Mouse (Mus musculus) adrenal gland, postnatal 36 days (tissue): ENCODE results near the gene Ankrd28. TPM values are rescaled to one million over a fixed set of nuclear protein-coding genes. Genes with fewer than 3 reads are reported as not detected.
"Not testable (repeated sequence)": the region's sequence is repeated elsewhere in the genome, so short reads cannot be mapped to it uniquely, and the experiment has no call there.

Experiments
- DNase-seq, 2 experiments: peaks; one replicate each; pipeline ENCODE4 v3.0.0; 2021; ENCODE audit warnings: mixed read lengths in 1 of 2
- long read RNA-seq, 2 experiments: library from polyadenylated mRNA; stranded (forward); transcript quantifications; one replicate each; pipeline ENCODE4 v2.0.0; 2021; ENCODE audit warnings: borderline sequencing depth in 2 of 2
- total RNA-seq, 2 experiments: library from RNA; stranded (reverse); gene quantifications; 2 replicates each; pipeline ENCODE4 v1.2.3; 2021

Gene Ankrd28
- total RNA-seq = 10 to 100 TPM; 17.0 to 27.0 TPM
- long read RNA-seq, experiment 1, partial matches to known transcripts = 1 of 2 reads
- long read RNA-seq, experiment 1, other reads (novel, unspliced or antisense) = 1 of 2 reads
- long read RNA-seq, experiment 2, full-length matches to known transcripts = 2 of 4 reads
- long read RNA-seq, experiment 2, partial matches to known transcripts = 1 of 4 reads
- long read RNA-seq, experiment 2, other reads (novel, unspliced or antisense) = 1 of 4 reads

DNA sequence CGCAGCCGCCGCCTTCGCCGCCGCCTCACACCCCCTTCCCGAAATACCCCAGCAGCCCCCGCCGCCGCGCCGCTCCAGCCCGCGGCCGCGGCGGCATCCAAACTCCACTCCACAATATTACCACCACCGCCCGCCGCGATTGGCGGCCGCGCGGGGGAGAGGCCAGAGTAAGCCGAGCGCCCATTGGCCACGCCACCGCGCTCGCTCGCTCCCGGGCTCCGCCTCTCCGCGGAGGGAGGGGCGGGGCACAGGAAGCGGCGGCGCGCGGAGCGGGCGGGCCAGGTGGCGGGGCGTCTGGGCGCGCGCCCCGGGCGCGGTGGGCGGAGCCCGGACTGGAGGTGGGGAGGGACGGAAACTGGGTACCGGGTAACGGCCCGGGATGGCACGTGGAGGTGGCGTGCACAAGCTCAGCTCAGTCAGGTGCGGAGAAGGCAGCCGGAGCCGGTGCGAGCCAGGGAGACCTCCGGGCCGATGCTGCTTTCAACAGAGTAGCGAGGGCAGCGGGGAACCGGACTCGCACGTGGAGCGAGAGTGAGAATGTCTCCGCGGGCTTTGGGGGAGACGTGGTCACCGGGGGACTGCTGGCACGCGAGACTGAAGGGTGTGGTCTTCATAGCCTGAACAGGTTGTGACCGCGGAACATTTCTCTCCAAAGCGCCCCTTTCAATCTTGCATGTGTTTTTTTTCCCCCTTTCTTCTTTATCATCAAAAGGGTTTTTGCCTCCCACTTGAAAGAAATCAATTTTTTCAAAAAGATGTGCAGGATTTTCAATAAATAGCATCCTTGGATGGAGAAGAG, at the start of gene Ankrd28:
TSS of gene Ankrd28 (minus strand) at position 81 of the 799 bp plus-strand sequence.
- peak; percentile 97 to 99 for DNase-seq

DNA sequence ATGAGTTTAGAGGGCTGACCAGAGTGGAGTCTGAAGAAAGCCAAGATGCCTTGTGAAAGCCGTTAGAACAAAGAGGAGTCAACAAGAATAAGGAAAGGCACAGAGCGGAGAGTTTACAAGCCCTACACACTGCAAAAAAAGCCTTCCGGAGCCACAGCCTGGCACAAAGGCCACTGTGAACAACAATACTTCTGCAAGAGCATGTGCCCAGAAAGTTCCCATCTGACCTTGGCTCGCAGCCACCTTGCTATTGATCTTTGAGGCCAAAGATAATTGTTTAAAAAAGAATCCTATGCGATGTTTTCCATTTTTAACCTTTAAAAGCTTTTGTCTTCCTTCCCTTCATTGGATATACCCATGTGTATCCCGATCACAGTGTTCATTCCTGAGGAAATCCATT, 49.0 kb upstream of the Ankrd28 start:
- DNase-seq = peak; percentile 60 to 63

DNA sequence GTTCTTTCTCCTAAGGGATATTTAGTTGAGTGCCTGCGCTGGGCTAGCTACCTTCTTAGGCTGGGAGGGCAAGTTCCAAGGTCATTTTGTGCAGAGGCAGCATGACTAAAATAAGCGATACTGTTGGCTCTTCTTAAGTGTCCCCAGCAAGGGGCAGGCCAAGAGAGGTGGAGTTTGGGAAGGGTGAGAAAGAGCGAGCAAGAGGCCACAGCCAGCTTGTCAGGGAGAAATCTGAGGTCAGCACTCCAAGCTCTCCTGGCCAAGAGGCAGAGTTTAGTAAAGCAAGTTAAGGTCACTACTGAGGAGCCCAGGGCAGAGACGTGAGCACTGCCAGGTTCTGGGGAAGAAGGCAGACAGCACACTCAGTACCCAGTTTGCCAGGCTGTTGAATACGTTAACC, 41.7 kb upstream of the Ankrd28 start:
- DNase-seq = peak; percentile 39 to 45

DNA sequence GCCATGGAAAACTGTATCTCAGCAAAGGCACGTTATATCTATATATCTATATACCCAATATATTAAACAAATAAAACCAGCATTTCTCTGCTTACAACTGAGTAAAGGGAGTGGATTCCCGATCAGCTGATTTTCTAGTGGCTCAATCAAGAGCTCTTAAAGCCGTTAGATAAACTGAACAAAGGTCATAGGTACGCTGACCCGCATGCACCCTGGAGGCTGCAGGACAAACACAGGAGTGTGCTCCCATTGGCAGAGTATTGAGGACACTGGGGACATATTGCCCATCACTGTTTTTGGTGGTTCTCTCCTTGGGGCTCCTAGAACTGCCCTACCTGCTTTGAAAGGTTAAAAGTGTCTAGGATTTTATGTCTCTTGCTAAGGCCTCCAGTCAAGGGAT, 40.0 kb upstream of the Ankrd28 start:
- DNase-seq = no peak

DNA sequence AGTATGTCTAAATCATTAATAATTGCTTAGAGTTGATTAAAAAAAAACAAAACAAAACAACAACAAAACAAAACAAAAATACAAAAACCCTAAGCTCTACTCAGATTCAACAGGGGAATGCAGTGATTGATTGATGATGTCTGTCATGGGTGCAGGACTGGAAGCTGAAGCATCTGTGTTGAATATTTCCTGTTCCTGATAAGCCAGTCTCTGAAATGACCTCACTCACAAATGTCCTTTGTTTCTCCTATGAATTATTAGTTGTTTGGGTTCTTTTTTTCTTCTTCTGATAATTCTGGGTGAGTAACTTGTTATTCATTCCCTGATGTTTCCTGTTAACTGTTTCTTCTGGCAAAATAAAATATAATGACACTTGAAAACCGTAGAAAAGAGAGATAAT, 38.1 kb upstream of the Ankrd28 start:
- DNase-seq = no peak

DNA sequence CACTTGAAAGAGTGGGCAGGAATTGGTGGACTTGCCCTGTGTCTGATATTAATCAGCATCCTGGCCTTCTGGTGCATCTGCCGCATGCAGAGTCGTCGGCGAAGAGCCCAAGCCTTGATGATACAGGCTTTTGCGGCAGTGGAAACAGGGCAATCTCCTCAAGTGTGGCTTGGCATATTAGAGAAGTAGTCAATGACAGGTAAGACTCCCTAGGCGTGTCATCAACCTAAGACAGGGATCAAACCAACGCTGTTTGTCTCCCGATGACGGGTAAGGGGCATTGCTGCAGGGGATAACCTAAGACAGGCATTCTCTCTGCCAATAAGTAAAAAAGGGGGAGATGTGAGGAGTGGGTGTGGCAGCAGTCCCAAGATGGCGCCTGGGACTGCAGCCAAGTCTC, 35.9 kb upstream of the Ankrd28 start:
- not testable (repeated sequence) for DNase-seq

DNA sequence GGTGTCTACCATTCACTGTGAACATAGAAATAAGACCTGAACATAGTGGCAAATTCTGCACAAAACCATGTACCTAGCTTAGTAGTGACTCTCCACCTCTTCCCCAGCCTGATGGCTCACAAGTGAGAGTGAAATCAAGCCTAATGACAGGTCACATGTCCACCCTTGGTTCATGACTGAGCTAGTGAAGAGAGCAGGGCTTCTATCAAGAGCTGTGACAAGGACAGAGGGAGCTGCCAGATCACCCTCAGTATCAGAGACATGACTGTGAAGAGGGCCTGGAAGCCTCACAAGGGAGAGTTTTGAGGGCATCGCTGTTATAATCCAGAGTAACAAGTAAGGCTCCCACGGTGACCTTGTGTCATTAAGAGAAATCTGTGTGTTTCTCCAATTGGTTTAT, 28.2 kb upstream of the Ankrd28 start:
- DNase-seq = no peak

DNA sequence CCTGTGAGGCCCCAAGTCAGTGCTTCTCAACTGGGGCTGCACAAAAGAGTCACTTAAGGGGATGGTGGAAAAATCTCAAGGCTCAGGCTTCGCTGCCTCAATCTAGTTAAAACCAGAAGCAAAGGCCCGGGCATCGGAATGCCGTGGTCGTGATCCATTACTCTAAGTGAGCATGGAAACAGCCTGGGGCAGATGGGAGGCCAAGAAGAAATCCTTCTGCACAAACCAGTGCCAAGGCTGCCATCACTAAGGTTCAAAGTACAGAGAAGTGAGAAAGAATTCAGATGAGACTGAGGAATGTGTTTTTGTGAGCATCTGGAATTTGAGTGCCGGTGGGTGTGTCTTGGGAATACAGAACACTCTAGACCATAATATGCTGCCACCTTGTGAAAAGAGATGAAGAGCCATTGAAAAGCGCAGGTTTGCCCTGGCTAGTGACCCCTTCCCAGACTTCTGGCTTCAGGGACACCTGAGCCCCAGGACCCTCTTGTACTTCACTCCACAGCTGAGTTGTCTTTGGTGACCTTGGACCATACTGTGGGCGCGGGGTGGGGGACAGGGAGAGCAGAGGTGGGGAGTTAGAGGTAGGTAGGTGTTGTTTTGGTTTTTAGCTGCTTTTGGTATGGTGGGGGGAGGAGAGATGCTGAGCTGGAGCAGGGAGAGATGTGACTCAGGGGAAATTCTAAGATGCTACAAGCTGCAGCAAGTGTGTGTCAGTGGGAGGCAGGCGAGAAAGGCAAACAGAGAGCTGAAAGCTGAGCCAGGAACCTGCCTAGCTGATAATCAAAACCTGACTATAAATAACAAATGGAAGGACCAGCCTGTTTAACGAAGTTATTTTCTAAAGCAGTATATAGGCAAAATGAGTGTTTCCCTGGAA, 26.9 kb upstream of the Ankrd28 start:
- DNase-seq = no peak

DNA sequence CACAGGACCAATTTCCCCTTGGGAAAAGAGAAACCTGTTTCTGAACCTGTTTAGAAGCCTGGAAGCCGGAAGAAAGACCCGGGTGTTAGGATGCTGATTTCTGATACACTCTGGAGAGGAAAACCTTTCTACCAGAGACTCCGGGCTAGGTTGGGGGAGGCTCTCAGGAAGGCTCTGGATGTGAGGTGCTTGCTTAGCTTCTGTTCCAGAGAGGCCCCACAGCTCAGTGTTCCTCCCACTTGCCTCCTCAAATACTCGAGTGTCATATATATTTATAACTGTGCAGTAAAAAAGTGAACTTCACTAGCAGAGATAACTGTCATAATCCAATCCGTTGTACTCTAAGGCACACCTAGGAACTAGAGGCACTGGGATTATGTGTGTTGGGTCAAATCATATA, 25.6 kb upstream of the Ankrd28 start:
- no peak for DNase-seq

DNA sequence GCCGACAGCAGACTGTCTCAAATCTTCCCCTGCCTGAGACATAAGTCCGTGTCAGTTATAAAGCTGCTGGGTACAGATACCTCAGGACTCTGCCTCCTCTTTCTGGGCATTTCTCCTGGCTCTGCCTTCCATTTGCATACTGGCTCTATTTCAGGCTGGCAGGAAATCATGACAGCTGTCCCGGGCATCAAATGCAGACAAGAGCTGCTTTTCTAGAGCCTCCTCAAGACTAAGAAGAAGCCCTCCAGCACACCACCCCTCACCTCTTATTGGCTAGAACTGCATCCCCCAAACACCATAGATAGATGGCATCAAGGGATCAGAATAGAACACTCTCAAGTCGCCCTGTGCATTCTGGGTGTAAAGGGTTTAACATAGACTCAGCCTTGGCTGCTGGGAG, 24.2 kb upstream of the Ankrd28 start:
- no peak for DNase-seq

DNA sequence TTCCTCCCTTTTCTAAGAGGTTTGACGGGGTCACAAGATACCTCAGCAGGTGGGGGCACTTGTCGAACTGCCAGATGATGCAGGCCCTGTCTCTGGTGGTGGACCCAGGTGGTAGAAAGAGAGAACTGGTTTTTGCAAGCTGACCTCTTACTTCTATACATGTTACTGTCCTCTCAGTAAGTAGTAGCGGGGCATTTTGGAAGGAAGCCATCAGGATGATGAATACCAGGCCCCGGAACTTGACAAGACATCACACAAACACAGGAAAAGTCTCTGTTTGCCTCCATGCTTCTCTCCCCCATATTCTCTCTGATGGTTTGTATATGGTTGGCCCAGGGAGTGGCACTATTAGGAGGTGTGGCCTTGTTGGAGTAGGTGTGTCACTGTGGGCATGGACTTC, 13.1 kb upstream of the Ankrd28 start:
- no peak for DNase-seq

DNA sequence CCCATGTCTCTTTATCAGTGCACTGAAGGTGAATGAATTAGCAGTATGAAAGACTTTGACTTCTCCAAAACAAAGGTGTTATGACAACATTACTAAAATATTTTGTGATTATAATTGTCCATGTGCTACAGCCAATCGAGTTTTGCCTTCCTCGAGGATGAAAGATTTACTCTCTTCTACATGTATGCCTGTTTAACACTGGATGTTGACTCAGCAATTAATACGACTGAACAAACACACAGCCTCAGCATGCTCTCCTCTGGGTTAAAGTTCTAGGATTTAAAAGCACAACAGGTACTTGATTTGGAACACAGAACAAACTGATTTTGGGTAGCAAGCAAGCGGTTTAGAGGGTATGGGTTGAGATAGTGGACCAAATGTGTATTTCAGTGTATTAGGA, 1.6 kb upstream of the Ankrd28 start:
- no peak for DNase-seq

DNA sequence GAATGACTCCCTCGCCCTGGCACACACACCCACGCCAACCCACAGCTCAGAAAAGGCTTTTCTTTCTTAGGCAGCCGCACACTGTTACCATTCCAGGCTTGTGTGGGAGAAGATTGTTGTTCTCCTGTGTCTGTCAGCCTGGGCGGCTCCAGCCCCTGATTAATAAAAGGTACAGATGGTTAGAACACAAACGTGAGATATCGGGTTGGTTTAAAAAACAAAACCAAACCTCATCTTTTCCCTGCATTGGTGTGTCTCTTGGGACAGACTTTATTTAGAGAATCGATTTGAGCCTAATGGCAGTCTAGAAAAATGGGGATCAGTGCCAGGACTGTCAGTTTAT, 890 bp upstream of the Ankrd28 start:
- peak in 1 of 2 experiments; percentile 2 for DNase-seq

DNA sequence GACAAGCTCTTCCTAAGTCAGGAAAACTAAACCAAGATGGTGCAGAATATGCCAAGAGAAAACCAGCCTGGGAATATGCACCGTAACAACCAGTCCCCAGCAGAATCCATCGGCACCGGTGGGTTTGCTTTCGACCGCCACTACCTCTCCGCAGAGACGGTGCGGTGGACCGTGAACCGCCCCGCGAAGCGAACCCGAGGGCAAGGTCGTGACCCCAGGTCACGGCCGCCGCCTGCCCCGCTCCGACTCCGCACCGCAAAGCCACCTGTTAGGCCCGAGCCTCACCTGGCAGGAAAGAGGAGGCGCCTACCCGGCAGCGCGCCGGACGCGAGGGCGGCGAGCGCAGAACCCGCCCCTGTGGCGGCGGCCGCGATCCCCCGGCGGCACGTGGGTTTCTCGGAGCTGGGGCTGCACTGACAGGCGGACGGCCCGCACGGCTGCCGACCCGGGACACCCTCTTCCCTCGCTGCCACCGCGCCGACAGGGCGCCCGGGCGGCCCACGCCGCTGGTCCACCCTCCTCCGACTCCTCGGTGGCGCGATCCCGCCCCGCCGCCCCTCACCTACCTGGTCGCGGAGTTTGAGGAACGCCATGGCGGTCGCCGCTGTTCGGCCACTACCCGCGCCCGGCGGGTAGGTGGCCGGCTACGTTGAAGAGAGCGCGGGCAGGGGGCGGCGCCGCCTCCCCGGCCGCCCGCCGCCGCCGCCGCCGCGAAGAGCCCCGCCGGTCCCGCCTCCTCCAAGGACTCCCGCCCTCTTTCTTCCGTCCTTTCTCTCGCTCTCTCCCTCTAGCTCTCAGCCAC, 489 bp downstream of the Ankrd28 start:
- DNase-seq = peak; percentile 70 to 76

DNA sequence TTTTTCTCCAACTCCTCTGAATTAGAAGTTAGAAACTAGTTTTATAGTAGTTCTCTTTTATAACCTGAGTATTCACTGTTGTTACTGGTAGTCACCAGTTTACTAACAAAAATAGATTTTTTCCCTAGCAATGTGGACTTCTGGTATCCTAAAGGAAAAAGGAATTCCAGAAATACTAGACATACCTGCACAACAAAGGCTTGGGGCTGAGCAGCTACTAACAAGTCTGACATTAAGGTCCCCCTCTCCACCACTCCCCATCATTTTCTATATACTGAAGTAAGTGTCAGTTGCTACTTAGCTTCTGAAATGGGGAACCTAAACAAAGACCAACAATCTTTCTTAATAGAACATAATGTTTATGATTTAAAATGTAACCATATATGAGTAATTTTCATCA, 3.2 kb downstream of the Ankrd28 start:
- DNase-seq = no peak

DNA sequence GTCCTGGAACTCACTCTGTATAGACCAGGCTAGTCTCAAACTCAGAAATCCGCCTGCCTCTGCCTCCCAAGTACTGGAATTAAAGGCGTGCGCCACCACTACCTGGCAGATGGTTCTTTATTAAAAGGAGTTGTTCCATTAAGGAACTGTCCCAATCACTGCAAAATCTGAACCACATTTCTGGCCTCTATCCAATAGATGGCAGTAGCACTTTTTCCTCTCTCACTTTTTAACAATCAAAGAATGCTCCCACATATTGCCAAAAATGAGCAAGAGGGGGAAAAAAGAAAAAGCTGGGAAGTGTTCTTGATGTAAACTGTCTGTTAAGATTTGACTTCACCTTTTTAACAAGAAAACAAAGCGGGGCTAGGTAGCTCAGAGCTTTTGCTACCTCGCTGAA, 20.5 kb downstream of the Ankrd28 start:
- DNase-seq = no peak

DNA sequence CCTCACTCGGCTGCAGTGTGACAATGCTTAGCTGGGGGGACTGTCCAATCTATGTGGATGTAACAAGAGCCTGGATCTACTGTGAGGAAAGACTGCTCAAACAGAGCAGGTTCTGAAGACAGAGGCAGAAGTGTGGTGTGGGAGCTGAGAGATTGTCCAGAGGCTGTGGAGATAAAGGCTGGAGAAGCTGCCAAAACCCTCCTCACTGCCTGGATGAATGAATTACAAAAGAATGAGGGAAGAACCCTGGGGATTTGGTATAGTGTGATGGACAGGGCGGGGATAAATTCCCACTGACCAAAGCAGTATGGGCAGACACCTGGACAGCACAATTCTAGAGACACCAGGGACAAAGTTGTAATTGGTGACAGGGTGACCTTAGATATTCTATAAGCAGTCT, 26.7 kb downstream of the Ankrd28 start:
- no peak for DNase-seq

DNA sequence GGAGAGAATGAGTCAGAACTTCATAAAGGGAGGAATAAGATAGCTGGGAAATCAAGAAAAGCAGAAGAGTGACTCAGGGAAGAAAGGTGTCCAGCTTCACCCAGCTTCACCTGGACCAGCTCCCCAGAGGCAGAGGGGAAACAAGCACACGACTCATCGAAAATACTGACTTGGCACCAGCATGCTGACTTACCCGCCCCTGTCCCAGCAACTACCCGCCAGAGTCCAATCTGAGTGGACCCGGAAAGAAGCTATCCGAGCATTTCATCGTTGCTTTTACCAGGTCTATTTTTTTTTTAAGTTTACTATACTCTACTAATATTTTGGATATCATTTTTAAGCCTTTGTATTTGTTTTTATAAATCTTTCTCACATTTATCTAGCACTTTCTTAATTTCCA, 29.5 kb downstream of the Ankrd28 start:
- DNase-seq = no peak

DNA sequence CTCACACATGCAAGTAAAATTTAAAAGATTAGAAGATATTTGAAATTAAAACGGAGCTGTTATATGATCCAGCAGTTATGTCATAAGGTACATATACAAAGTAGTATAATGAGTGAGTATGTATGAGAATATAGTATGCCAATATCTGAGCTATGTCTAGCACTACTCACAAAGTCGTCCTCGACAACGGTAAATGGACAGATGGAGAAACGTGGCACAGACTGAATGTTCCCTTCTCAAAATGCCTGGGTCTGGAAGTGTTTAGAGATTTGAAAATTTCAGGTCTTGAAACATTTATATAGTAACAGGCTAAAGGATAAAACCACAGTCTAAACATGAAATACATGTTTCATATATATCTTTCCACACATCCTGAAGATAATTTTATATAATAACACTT, 30.0 kb downstream of the Ankrd28 start:
- no peak for DNase-seq

DNA sequence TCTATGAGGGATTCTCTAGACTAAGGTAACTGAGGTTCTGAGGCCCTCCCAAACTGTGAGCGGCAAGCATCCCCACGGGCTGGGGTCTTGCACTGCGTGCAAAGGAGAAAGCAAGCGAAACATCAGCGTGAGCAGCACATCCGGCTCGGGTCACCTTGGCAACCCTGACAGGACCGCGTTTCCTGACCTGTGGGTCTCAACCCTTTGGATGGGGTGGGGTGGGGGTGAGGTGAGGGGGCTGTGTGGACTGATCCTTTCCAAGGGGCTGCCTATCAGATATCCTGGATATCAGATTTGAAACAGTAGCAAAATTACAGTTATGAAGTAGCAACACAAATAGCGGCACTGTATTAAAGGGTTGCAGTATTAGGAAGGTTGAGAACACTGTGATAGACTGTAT, 31.5 kb downstream of the Ankrd28 start:
- DNase-seq = peak in 1 of 2 experiments; percentile 4

DNA sequence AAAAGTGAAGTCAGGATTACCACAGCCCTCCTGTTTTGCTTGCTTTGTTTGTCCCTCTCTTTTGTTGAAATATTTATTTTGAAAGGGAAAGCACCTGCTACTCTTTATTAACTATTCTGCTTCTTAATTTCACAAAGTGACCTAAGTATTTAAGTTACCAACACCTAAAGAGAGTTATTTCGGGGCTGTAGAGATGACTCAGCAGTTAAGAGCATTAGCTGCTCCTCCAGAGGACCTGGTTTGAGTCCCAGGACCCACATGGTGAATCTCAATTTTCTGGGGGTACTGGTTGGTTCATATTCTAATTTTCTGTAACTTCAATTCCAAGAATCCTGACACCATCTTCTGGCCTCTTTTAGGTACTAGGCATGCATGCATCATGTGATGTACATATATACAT, 34.9 kb downstream of the Ankrd28 start:
- DNase-seq = no peak

DNA sequence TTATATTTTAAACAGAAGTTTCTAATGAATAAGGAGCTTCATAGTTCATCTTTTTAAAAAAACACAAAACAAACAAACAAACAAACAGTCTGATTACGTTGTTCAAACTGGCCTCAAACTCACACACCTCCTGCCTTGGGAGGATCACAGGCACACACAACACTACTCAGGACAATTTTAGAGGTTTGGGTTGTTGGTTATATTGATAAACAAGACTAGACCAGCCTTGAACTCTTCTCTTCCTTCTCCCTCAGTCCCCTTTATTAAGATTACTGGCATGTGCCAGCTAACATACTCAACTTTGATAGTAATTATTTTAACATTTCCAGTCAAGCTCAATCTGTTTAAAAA, 35.7 kb downstream of the Ankrd28 start:
- no peak for DNase-seq
